8 mouse cellular contexts compared by ENCODE assay signal in genomic region chr10:95322076-95323070, GRCm38 (mm10). TPM values are rescaled to one million over a fixed set of nuclear protein-coding genes. Genes with fewer than 3 reads are reported as not detected.
DNase-seq lines count a peak whose midpoint lies in the region; ATAC-seq and TF ChIP-seq lines count a peak whose summit lies in the region.

No protein-coding gene starts in this region.

- in situ Hi-C loops in ES-E14 (cut with MboI; ENCODE audit: low sequenced_read_pairs in 2 of 2, unreplicated experiment in 2 of 2), result no loop called here

- DNase-seq in ES-E14 (ENCODE audit: low read depth, low spot score), result no peak
- DNase-seq in adrenal gland, adult 8-10 months, result peak; percentile 44
- DNase-seq in forebrain, embryonic 11.5 days (ENCODE audit: low spot score), result no peak
- peak; percentile 73 to 82 for DNase-seq in heart, postnatal 14 days
- peak; percentile 65 to 70 for DNase-seq in kidney, postnatal 36 days
- no peak for DNase-seq in spleen, adult 12 weeks (ENCODE audit: low spot score)

- no peaks in the 10 kb centered on the region for H3K79me2 ChIP-seq in macrophage (ENCODE audit: inconsistent target)

- H3K4me2 ChIP-seq in forebrain, embryonic 11.5 days (ENCODE audit: low read depth, low read length, severe bottlenecking), result peak overlapping the region; percentile 71; the same call in 1 of the 2 replicates
- H3K4me2 ChIP-seq in stomach, embryonic 15.5 days, result peak overlapping the region; percentile 73

- H3K36me3 ChIP-seq in ES-E14 (ENCODE audit: control insufficient read depth, insufficient read depth, low read length, poor library complexity, severe bottlenecking), result no peaks in the 10 kb centered on the region
- H3K36me3 ChIP-seq in forebrain, embryonic 11.5 days (ENCODE audit: control insufficient read depth, insufficient read depth, low read length), result no peaks in the 10 kb centered on the region
- no peaks in the 10 kb centered on the region for H3K36me3 ChIP-seq in macrophage (ENCODE audit: inconsistent target)
- H3K36me3 ChIP-seq in stomach, embryonic 15.5 days, result no peaks in the 10 kb centered on the region

- no peaks in the 10 kb centered on the region for H3K27me3 ChIP-seq in forebrain, embryonic 11.5 days (ENCODE audit: control insufficient read depth, insufficient read depth, low read length)
- H3K27me3 ChIP-seq in stomach, embryonic 15.5 days (replicated peaks), result no peaks in the 10 kb centered on the region

- H3K4me1 ChIP-seq in ES-E14 (ENCODE audit: control insufficient read depth in 2 of 2, insufficient read depth in 2 of 2, low read length in 2 of 2, poor library complexity in 1 of 2), result peaks cover 5 to 12% of the 10 kb centered on the region in 2 experiments; a peak in 3 of 4 replicates
- no peaks in the 10 kb centered on the region for H3K4me1 ChIP-seq in forebrain, embryonic 11.5 days (replicated peaks; ENCODE audit: control insufficient read depth, insufficient read depth, low read length)
- peaks cover 12% of the 10 kb centered on the region; the same call in 1 of the 2 replicates for H3K4me1 ChIP-seq in stomach, embryonic 15.5 days

- intact Hi-C loops in heart, postnatal 14 days (cut with DNase I), result loop anchor here (2.0 to 5.0 kb wide), 5 partner anchors 58 to 330 kb away; partner anchors contain the start of gene Socs2

- peak overlapping the region; percentile 48; the same call in 1 of the 2 replicates for H3K9ac ChIP-seq in ES-E14 (ENCODE audit: insufficient read depth, low read depth, low read length, poor library complexity, severe bottlenecking)
- H3K9ac ChIP-seq in forebrain, embryonic 11.5 days (ENCODE audit: low read length), result peak overlapping the region; percentile 81
- no peak overlapping the region for H3K9ac ChIP-seq in stomach, embryonic 15.5 days

- H3K9me3 ChIP-seq in ES-E14 (ENCODE audit: control insufficient read depth, insufficient read depth, low read depth, low read length), result no peaks in the 10 kb centered on the region
- no peaks in the 10 kb centered on the region for H3K9me3 ChIP-seq in forebrain, embryonic 11.5 days (ENCODE audit: control insufficient read depth, low read length)
- H3K9me3 ChIP-seq in stomach, embryonic 15.5 days, result no peaks in the 10 kb centered on the region

- 71% methylated on average over 20 of the region's 20 CpGs for WGBS in forebrain, embryonic 11.5 days
- 24% methylated on average over 20 of the region's 20 CpGs for WGBS in macrophage (ENCODE audit: missing documents)
- WGBS in stomach, embryonic 15.5 days, result 56% methylated on average over 20 of the region's 20 CpGs

- H3K27ac ChIP-seq in ES-E14 (ENCODE audit: insufficient read depth, low read depth, low read length, poor library complexity, severe bottlenecking) (peak overlapping the region; percentile 28), macrophage (peak overlapping the region; percentile 78)
- H3K27ac ChIP-seq in forebrain, embryonic 11.5 days (ENCODE audit: low read depth, low read length), result no peak overlapping the region
- 0 out of 2 replicates have a peak overlapping the region, but pooled peaks have one; percentile 1 for H3K27ac ChIP-seq in stomach, embryonic 15.5 days

- H3K4me3 ChIP-seq in ES-E14 (ENCODE audit: insufficient read depth in 1 of 2, low read depth in 1 of 2, low read length in 2 of 2, poor library complexity in 1 of 2, severe bottlenecking in 1 of 2) (peak overlapping the region; percentile 33 to 75; a peak in 3 of 4 replicates), macrophage (ENCODE audit: inconsistent target) (no peak overlapping the region; the same call in 1 of the 2 replicates)
- no peak overlapping the region for H3K4me3 ChIP-seq in forebrain, embryonic 11.5 days (ENCODE audit: low read depth, low read length)
- peak overlapping the region; percentile 64; the same call in 1 of the 2 replicates for H3K4me3 ChIP-seq in stomach, embryonic 15.5 days (replicated peaks)

- ATAC-seq in forebrain, embryonic 11.5 days (replicated peaks; ENCODE audit: low FRiP score), result no peak
- ATAC-seq in stomach, embryonic 15.5 days (ENCODE audit: insufficient read depth, low FRiP score, low read depth), result no peak

TF ChIP-seq in ES-E14, 5 proteins besides CTCF, POLR2A, EP300 and RAD21:
- TF ChIP-seq ZNF384 (IDR thresholded peaks at IDR 0.05; ENCODE audit: low read depth, low read length) (no peak), HCFC1 (IDR thresholded peaks at IDR 0.05; ENCODE audit: borderline replicate concordance, insufficient read depth, low read length) (no peak)

RNA-seq across cellular contexts. Expression of gene Cradd, which starts 1.6 kb away (rescaled TPM):
- total RNA-seq in ES-E14 (2012; rRNA removed), result 8.4 and 12.6 TPM in 2 replicates
- total RNA-seq in adrenal gland, adult 8-10 months (2022), result 10 to 100 TPM in 3 of 4 experiments, 1 to 10 TPM in 1; 9.5 to 16.5 (median 13.2) TPM
- polyA plus RNA-seq in forebrain, embryonic 11.5 days (2014; fragmentation: Nextera tagmentation; extraction: Ambion mirVana), result 15.7 and 16.6 TPM in 2 replicates
- 10 to 100 TPM; 10.5 TPM for total RNA-seq in heart, postnatal 14 days (2021)
- total RNA-seq in macrophage (2018; cell fraction: chromatin; rRNA removed), result 10 to 100 TPM in 17 of 26 experiments, 1 to 10 TPM in 9; 1.3 to 21.7 (median 15.0) TPM
- 10 to 100 TPM in 1 of 26 experiments, 1 to 10 TPM in 25; 5.2 to 10.7 (median 8.5) TPM for total RNA-seq in macrophage (2018; cell fraction: cytosol; rRNA removed)
- total RNA-seq in macrophage (2018; cell fraction: nucleus; rRNA removed), result 10 to 100 TPM in 12 of 26 experiments, 1 to 10 TPM in 14; 3.6 to 20.0 (median 9.3) TPM
- 8.7 to 11.3 TPM (median 9.2 TPM) in 3 replicates for polyA plus RNA-seq in macrophage (2018)
- polyA plus RNA-seq in stomach, embryonic 15.5 days (2015; fragmentation: Nextera tagmentation; extraction: Ambion mirVana), result 11.4 and 11.7 TPM in 2 replicates

Comparison
In these comparisons a context has a peak if more than half of its experiments do, and no peak if none do; other contexts are left out.
1. DNase-seq: peak in adrenal gland, adult 8-10 months (single experiment), heart, postnatal 14 days (2 of 2) and kidney, postnatal 36 days (2 of 2); none in ES-E14 (single experiment), forebrain, embryonic 11.5 days (single experiment) and spleen, adult 12 weeks (single experiment).
2. H3K4me3 ChIP-seq: peak in ES-E14 (2 of 2) and stomach, embryonic 15.5 days (single experiment); none in forebrain, embryonic 11.5 days (single experiment) and macrophage (single experiment).